Mouse (Mus musculus): ENCODE measurements around the gene Gp1ba. TPM values are rescaled to one million over a fixed set of nuclear protein-coding genes. Genes with fewer than 3 reads are reported as not detected.

The Gp1ba gene
- polyA plus RNA-seq, 1 experiment: 0.04 TPM

DNA sequence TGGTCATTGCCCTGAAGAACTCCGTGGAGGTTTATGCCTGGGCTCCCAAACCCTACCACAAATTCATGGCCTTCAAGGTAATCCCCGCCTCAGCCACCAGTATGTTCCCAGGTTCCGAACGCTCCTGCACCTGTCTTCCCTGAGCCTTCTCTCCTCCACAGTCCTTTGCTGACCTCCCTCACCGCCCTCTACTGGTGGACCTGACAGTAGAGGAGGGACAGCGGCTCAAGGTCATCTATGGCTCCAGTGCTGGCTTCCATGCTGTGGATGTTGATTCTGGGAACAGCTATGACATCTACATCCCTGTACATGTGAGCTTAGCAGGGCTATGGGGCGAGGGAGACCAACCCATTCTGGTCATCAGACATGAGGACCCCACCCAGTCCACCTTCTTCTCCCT, 26.4 kb upstream of the Gp1ba start:
- Histone ChIP-seq H3K27ac (ENCODE audit: control insufficient read depth, insufficient read depth, low read length) (no peak overlapping the region), H3K4me1 (replicated peaks; ENCODE audit: control insufficient read depth, insufficient read depth, low read length) (peaks cover 16% of the 10 kb centered on the region), H3K27me3 (ENCODE audit: control insufficient read depth, insufficient read depth, low read length) (no peaks in the 10 kb centered on the region), H3K4me3 (ENCODE audit: control insufficient read depth, insufficient read depth, low read length) (no peak overlapping the region), H3K36me3 (ENCODE audit: control insufficient read depth, insufficient read depth, low read length) (peaks cover 24% of the 10 kb centered on the region)
- TF ChIP-seq POLR2A (IDR thresholded peaks at IDR 0.05; ENCODE audit: control insufficient read depth, extremely low read depth, insufficient read depth, low read length, poor library complexity): no peak
- no peak for TF ChIP-seq CTCF (IDR thresholded peaks at IDR 0.05; ENCODE audit: borderline replicate concordance, control insufficient read depth, extremely low read depth, insufficient read depth, low read length, poor library complexity)
- DNase-seq: no peak
- 92% methylated on average over 7 of the region's 7 CpGs for WGBS

GRCm38 (mm10) chr11:70615074-70615473, 23.8 kb upstream of the Gp1ba start:
- Histone ChIP-seq H3K4me3 (ENCODE audit: control insufficient read depth, insufficient read depth, low read length) (peak overlapping the region; percentile 64), H3K27ac (ENCODE audit: control insufficient read depth, insufficient read depth, low read length) (no peak overlapping the region), H3K4me1 (replicated peaks; ENCODE audit: control insufficient read depth, insufficient read depth, low read length) (peaks cover 16% of the 10 kb centered on the region), H3K36me3 (ENCODE audit: control insufficient read depth, insufficient read depth, low read length) (peaks cover 14% of the 10 kb centered on the region), H3K27me3 (ENCODE audit: control insufficient read depth, insufficient read depth, low read length) (no peaks in the 10 kb centered on the region)
- peak; percentile 79 for DNase-seq
- WGBS: 1% methylated on average over 17 of the region's 17 CpGs
- no peak; the same call in 1 of the 2 replicates for TF ChIP-seq CTCF (IDR thresholded peaks at IDR 0.05; ENCODE audit: borderline replicate concordance, control insufficient read depth, extremely low read depth, insufficient read depth, low read length, poor library complexity)
- peak; percentile 58 for TF ChIP-seq POLR2A (IDR thresholded peaks at IDR 0.05; ENCODE audit: control insufficient read depth, extremely low read depth, insufficient read depth, low read length, poor library complexity)

GRCm38 (mm10) chr11:70615516-70616093, 23.3 kb upstream of the Gp1ba start, which contains the start of gene 4930544D05Rik:
4930544D05Rik (plus strand) TSS chr11:70615848.
- Histone ChIP-seq H3K27me3 (ENCODE audit: control insufficient read depth, insufficient read depth, low read length) (no peaks in the 10 kb centered on the region), H3K4me3 (ENCODE audit: control insufficient read depth, insufficient read depth, low read length) (peak within 1 kb of the TSS; percentile 64), H3K36me3 (ENCODE audit: control insufficient read depth, insufficient read depth, low read length) (peaks cover 10% of the 10 kb centered on the region), H3K27ac (ENCODE audit: control insufficient read depth, insufficient read depth, low read length) (no peak within 1 kb of the TSS), H3K4me1 (replicated peaks; ENCODE audit: control insufficient read depth, insufficient read depth, low read length) (peaks cover 16% of the 10 kb centered on the region)
- WGBS: 14% methylated on average over 21 of the region's 21 CpGs
- TF ChIP-seq POLR2A (IDR thresholded peaks at IDR 0.05; ENCODE audit: control insufficient read depth, extremely low read depth, insufficient read depth, low read length, poor library complexity) (no peak), CTCF (IDR thresholded peaks at IDR 0.05; ENCODE audit: borderline replicate concordance, control insufficient read depth, extremely low read depth, insufficient read depth, low read length, poor library complexity) (no peak)
- DNase-seq: no peak

GRCm38 (mm10) chr11:70619101-70619500, 19.8 kb upstream of the Gp1ba start, which contains the start of gene Chrne:
Chrne (minus strand) TSS chr11:70619216.
- Histone ChIP-seq H3K4me3 (ENCODE audit: control insufficient read depth, insufficient read depth, low read length) (no peak within 1 kb of the TSS), H3K27me3 (ENCODE audit: control insufficient read depth, insufficient read depth, low read length) (no peaks in the 10 kb centered on the region), H3K36me3 (ENCODE audit: control insufficient read depth, insufficient read depth, low read length) (no peaks in the 10 kb centered on the region), H3K27ac (ENCODE audit: control insufficient read depth, insufficient read depth, low read length) (no peak within 1 kb of the TSS), H3K4me1 (replicated peaks; ENCODE audit: control insufficient read depth, insufficient read depth, low read length) (peaks cover 16% of the 10 kb centered on the region)
- TF ChIP-seq POLR2A (IDR thresholded peaks at IDR 0.05; ENCODE audit: control insufficient read depth, extremely low read depth, insufficient read depth, low read length, poor library complexity): no peak
- no peak for TF ChIP-seq CTCF (IDR thresholded peaks at IDR 0.05; ENCODE audit: borderline replicate concordance, control insufficient read depth, extremely low read depth, insufficient read depth, low read length, poor library complexity)
- 67% methylated on average over 1 of the region's 1 CpGs for WGBS
- no peak for DNase-seq

GRCm38 (mm10) chr11:70621972-70622814, 16.7 kb upstream of the Gp1ba start:
- Histone ChIP-seq H3K36me3 (ENCODE audit: control insufficient read depth, insufficient read depth, low read length) (no peaks in the 10 kb centered on the region), H3K27me3 (ENCODE audit: control insufficient read depth, insufficient read depth, low read length) (no peaks in the 10 kb centered on the region), H3K4me3 (ENCODE audit: control insufficient read depth, insufficient read depth, low read length) (no peak overlapping the region), H3K27ac (ENCODE audit: control insufficient read depth, insufficient read depth, low read length) (no peak overlapping the region), H3K4me1 (replicated peaks; ENCODE audit: control insufficient read depth, insufficient read depth, low read length) (no peaks in the 10 kb centered on the region)
- DNase-seq: no peak
- TF ChIP-seq CTCF (IDR thresholded peaks at IDR 0.05; ENCODE audit: borderline replicate concordance, control insufficient read depth, extremely low read depth, insufficient read depth, low read length, poor library complexity): no peak
- TF ChIP-seq POLR2A (IDR thresholded peaks at IDR 0.05; ENCODE audit: control insufficient read depth, extremely low read depth, insufficient read depth, low read length, poor library complexity): no peak
- 79% methylated on average over 7 of the region's 7 CpGs for WGBS

DNA sequence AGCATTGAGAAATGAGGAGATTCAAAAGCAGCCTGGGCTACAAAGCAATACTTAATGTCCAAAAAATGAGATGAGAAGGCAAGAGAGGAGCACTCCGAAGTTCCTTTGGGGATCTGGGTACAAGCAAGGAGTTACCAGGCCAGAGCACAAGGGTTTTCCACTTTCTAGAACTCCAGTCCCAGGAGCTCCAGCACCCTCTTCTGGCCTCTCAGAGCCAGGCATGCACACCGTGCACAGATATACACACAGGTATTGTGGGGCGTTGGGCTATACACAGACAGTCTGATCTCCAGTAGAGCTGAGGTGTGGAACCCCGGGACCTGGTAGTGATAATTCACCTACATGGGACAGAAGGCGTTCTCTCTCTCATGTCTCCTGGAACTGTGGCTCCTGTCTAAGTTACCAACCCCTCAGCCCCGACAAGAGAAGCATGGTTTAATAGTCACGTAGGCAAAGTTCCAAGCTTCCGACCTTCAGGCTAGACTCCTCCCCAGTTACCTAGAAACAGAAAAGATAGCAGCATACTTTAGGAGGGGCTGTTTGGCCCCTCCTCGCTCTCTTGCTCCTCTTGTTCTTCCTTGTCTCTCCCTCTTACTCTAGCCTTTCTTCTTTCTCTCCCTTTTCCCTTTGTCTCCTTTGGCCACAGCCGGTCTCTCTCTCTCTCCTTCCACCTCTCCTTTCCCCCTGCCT, 15.7 kb upstream of the Gp1ba start:
- Histone ChIP-seq H3K4me1 (replicated peaks; ENCODE audit: control insufficient read depth, insufficient read depth, low read length) (no peaks in the 10 kb centered on the region), H3K27ac (ENCODE audit: control insufficient read depth, insufficient read depth, low read length) (no peak overlapping the region), H3K36me3 (ENCODE audit: control insufficient read depth, insufficient read depth, low read length) (no peaks in the 10 kb centered on the region), H3K27me3 (ENCODE audit: control insufficient read depth, insufficient read depth, low read length) (no peaks in the 10 kb centered on the region), H3K4me3 (ENCODE audit: control insufficient read depth, insufficient read depth, low read length) (no peak overlapping the region)
- TF ChIP-seq CTCF (IDR thresholded peaks at IDR 0.05; ENCODE audit: borderline replicate concordance, control insufficient read depth, extremely low read depth, insufficient read depth, low read length, poor library complexity) (no peak), POLR2A (IDR thresholded peaks at IDR 0.05; ENCODE audit: control insufficient read depth, extremely low read depth, insufficient read depth, low read length, poor library complexity) (no peak)
- 95% methylated on average over 10 of the region's 10 CpGs for WGBS
- DNase-seq: no peak
